Mouse (Mus musculus) spleen, postnatal 14 days (tissue): ENCODE results near the gene Tead1.

Experiments
- DNase-seq, 2 experiments: peaks; one replicate each; pipeline ENCODE4 v3.0.0; 2021 to 2022; ENCODE audit warnings: low spot score in 2 of 2

Gene Tead1

GRCm38 (mm10) chr7:112721859-112722258 is 42.7 kb downstream of the Tead1 start:
- DNase-seq = no peak

GRCm38 (mm10) chr7:112728399-112728798 is 49.3 kb downstream of the Tead1 start:
- DNase-seq = no peak

DNA sequence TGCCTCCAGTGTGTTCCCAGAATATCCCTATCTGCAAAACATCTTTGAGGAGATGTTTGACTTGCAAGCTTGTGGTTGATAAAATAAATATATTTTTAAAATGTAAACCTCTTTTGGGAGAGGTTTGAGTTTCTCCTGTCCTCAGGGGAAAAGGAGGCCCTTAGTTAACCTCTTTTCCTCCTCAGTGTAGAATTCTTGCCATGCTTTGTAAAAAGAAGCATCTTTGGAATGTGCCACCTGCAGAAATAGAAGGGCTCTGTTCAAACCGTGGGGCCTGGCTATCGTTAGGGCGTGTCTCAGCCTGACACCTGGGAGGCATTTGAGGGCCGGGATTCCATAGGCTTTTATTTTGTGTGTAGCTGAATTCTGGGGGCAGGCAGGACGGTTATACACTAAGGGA is 51.1 kb downstream of the Tead1 start:
- no peak for DNase-seq

DNA sequence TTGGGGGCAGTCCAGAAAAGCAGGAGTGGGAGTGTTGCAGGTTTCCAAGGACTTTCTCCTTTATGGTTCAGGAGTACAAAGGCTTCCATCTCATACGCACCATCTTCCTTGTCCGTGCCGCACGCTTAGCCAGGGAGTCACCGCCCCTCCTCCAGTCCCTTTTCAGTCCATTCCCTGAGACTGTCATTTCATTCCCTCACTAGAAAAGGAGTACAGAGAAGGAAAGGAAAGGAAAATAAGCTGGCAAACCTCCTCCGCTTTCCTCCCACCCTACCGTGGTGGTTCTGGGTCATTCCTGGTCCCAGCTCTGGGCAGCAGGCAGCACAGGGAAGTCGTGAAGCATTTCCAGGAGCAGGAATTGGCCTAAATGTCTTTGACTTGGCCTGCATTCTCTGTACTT is 52.5 kb downstream of the Tead1 start:
- DNase-seq = no peak

DNA sequence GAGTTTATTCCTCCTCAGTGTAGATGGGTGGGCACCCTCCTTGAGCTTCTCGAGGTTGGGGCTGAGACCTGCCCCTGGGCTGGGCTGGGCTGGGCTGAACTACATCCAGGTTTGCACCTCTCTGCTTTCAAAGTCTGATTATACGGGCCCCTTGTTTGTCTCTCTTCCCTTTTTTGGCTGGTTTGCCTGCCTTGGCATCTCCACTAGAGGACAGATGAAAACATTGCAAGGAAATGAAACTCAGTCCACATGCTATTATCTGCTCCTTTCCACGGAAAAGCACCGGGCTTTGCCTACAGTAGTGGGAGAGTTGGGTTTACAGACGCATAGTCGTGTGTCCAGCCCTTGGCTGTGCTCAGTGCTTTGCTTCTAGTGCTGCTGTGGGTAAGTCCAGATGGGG is 60.1 kb downstream of the Tead1 start:
- DNase-seq = no peak

DNA sequence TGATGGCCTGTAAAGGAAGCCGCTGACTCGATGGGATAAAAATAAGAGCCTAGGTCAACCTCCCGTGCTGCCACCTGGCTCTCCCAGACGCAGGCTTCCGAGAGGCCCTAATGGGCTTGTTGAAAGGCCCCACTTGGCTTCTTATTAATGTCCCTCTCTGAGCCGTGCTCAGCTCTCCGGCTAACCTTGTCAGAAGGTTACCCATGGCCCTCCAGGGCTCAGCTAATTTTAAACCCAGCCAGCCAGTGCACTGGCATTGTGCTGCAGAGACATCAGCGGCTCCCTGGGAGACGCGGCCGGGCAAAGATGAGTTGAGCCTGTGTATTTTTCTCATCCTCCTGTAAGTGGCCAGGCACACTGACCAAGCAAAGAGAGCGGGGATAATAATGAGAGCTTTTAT is 62.7 kb downstream of the Tead1 start:
- no peak for DNase-seq

- DNase-seq = no peak
Observed at GRCm38 (mm10) chr7:112743063-112743462, 63.9 kb downstream of the Tead1 start.

DNA sequence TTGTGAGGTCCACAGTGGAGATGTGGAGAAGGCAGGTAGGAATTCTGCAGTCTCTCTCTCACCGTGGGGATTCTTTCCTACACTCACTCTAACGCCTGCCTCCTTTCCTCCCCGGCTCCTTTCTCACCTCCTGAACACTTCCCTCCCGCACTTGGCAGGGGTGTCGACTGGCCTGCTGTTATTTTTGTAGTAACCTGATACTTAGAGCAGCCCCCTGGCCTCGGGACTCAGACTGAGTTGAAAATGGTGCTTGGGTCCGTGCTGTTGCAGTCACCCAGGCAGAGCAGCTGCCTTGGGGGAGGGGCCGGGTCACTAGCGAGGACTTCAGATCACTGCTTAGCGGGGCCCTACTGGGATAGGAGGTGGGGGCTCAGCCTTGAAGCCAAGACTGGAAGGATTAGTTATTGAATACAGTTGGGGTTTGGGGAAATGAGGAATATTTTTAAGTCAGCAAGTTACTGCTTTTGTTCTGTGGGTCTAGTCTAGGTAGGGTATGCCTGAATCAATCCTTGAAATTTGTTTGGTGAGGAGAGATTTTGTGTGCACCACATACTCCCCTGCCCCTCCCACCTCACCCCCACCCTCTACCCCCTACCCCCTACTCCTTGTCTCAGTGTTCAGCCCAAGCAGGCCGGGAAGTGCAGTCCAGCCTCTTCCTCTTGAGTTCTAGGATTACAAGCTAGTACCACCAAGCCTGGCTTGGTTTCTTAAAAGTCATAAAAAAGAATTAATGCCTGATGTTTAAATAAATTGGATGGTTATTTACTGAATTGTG is 64.7 kb downstream of the Tead1 start:
- DNase-seq = no peak

DNA sequence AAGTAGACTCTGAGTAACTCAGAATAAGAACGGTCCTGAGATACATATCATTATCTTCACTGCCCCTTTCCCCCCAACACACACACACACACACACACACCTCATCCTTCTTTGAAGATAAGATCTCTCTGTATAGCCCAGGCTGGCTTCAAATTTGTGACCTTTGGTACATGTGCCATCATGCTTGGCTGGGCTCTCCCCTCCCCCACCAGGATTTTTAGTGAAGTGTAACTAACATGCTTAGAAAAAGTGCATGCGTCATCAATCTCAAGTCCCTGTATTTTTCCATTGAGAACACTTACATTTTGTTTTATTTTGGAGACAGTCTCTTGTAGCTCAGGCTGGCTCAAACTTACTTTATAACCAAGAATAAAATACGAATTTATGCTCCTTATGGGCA is 68.1 kb downstream of the Tead1 start:
- DNase-seq = no peak

- DNase-seq = no peak
Observed at GRCm38 (mm10) chr7:112747836-112748235, 68.7 kb downstream of the Tead1 start.

GRCm38 (mm10) chr7:112748327-112748726 is 69.2 kb downstream of the Tead1 start:
- no peak for DNase-seq

DNA sequence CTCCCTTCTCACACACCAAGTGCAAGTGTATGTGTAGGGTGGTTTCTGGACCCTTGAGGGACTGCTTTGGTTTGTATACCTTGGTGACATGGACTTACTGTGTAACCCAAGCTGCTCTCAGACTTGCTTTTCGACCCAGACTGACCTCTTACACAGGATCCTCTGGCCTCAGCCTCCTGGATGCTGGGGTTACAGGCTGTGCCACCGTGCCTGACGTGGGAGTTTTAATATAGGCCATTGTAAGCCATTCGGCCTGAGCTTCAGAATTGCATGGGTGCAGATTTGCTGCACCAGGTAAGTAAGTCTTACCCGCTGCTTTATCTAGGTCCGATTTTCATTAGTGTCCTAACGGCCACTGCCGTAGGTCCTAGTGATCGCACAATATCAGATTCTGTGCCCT is 71.0 kb downstream of the Tead1 start:
- no peak for DNase-seq

DNA sequence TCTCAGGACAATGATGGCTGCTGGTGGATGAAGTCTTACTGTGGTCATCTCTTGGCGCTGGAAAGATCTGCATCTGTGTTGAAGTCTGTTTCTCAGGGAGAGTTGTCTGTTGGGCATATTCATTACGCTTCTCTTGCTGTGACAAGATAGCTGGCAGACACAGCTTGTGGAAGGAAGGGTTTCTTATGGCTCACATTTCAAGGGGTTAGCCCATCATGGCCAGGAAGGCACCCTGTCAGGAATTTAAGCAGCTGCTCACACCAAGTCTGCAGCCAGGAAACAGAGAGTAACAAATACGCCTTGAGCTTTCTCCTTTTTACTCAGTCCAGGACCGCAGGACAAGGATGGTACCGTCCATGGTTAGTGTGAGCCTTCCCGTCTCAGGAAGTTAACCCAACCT is 73.2 kb downstream of the Tead1 start:
- no peak for DNase-seq

DNA sequence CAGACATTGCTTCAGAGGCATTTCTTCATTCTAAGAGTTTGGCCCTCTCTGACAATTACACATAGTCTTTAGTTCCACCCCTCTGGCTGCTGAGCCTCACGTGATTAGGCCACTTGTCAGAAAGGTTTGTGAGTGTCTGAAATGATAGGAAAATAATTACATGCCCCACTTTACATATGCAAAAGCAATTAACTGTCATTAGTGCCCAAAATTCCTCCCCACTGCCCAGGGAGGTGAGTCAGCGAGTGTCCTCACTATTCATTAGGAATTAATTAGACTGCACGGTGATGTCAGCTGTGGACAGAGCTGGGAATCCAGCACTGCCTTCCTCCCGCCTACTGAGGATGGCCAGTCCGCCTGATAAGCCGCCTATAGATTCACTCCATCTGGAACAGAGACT is 74.2 kb downstream of the Tead1 start:
- DNase-seq = no peak

DNA sequence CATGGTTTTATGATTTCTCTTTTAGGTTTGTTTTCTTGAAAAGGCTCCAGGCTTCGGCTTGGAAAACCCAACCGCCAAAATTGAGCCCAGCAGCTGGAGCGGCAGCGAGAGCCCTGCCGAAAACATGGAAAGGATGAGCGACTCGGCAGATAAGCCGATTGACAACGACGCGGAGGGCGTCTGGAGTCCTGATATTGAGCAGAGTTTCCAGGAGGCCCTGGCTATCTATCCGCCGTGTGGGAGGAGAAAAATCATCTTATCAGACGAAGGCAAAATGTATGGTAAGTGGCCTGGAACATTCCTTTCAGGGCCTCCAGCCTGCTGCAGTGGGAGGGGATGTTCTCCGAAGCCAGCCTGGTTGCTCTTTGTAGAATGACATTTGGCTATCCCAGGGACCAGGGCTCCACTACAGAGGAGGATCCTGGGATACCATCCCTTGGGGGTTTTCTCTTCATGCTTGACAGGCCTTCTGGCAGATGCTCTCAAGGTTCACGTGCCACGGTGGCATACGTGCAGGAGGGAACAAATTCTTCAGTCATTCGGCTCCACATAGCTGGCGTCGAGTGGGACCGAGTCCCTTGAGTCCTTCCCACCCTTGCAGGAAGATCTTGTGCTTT is 80.3 kb downstream of the Tead1 start:
- no peak for DNase-seq

DNA sequence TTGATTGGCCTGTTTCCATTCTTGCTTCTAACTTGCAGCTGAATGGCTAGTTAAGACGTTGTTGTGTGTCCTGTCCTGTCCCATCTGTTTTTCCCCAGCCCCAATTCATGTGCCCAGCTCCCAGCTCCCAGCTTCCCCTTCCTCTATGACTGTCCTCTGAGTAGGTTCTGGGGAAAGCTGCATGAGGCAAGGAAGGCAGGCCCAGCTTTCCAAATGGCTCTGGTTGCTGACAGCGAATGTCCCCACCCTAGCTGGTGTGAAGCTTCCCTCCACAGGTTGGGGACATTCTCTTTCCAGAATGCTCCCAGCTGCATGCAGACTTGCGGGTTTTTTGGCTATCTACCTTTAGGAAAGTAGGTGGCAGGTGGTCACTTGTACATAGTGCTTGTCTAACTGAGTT is 81.2 kb downstream of the Tead1 start:
- DNase-seq = no peak

DNA sequence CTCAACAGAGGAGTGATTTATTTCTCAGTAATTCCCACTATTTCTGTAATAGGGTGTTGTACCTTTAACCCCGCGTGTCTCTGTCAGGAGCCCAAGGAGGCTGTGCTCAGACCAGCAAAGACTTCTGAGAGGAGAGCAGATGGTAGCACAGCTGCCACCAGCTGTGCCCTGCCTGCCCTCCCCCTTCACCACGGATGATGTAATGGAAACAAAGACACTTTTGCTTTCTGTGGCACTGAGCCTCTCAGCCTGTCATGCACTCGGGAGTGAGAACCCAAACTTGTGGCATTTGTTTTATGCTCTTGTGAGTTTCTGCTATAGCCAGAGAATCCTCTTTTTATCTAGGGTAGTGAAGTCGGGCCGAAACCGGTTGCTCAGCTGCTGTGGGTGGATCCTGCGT is 81.7 kb downstream of the Tead1 start:
- DNase-seq = no peak

DNA sequence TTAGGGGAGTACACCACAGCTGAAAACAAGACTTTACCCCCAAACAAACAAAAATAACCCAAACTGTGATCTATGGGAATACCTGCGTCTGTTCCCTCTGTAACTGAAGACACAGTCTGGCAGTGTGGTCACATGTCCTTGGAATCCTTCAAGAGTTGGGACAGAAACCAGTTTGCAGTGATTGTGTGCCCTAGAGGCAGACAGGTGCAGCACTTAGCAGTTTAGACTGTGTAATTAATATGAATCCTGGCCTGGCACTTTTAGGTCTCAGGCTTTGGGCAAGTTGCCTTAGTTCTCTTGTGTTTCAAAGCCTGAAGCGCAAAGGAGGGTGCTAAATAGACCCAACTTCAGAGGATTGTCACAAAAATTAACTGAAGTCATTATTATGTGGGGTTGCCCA is 83.8 kb downstream of the Tead1 start:
- no peak for DNase-seq

- no peak for DNase-seq
Observed at GRCm38 (mm10) chr7:112763513-112763912, 84.4 kb downstream of the Tead1 start.

- no peak for DNase-seq
Observed at GRCm38 (mm10) chr7:112764921-112765320, 85.8 kb downstream of the Tead1 start.

DNA sequence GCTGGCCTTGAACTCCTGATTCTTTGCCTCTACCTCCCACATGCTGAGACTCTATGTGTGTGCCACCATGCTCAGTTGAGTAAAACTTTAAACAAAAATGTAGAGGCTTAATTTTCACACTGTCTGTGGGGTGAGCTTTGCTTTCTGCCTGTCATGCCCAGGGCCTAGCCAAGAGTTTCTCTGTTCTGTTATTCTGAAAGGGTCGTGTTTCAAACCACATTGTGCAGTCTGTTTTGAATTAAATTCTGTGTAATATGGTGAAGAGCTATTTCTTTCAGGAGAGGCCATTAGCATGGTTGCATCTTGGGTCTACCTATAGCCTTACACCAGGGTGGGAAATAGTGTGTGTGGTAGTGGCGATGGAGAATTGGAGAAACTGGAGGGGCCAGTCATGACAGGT is 90.7 kb downstream of the Tead1 start:
- no peak for DNase-seq

- no peak for DNase-seq
Observed at GRCm38 (mm10) chr7:112771461-112771860, 92.3 kb downstream of the Tead1 start.

- DNase-seq = no peak
Observed at GRCm38 (mm10) chr7:112772777-112773176, 93.7 kb downstream of the Tead1 start.

DNA sequence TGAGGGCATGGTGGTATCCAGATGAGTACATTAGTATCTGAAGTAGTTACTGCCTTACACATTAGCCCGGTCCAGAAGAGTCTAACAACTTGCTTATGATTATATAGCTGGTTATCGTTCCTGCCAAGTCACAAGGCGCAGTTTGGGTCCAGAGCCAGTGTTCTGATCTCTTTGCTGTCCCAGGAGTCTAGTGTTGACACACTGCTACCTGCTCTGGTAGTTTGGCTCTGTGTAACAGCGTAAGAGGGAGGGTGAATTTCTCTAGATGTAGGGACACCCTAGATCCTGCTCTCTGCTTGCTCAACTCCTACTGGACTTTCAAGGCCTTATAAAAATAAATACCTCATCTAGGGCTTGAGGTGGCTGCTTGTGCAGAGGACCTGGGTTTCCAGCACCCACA is 94.5 kb downstream of the Tead1 start:
- DNase-seq = no peak
